Mouse (Mus musculus) liver, embryonic 11.5 days (tissue): ENCODE measurements around the gene Ten1. TPM values are rescaled to one million over a fixed set of nuclear protein-coding genes. Genes with fewer than 3 reads are reported as not detected.
A peak's percentile ranks its signal among the peaks of the same experiment; 100 is the strongest.

ENCODE experiments used
- ATAC-seq: fragments of 200-750 bp; cut with Nextera tagmentation; replicated peaks from 2 replicates; pipeline ENCODE4 v1.8.0; 2017; ENCODE audit warnings: moderate number of reproducible peaks, mild to moderate bottlenecking, moderate TSS enrichment, moderate library complexity; ENCODE audit not compliant: low FRiP score
- DNase-seq: peaks from one replicate; pipeline ENCODE4 v3.0.0-alpha.2; 2017; ENCODE audit warnings: low spot score
- H3K27ac ChIP-seq: fragments of 300-500 bp; sonication (generic); 2 replicates; pipeline ENCODE4 v1.5.1; 2014; ENCODE audit warnings: mild to moderate bottlenecking, low read depth, low read length, control low read depth
- H3K27me3 ChIP-seq: fragments of 300-500 bp; sonication (generic); replicated peaks from 2 replicates; pipeline ENCODE4 v1.6.1; 2014; ENCODE audit warnings: low read length, mixed read lengths; ENCODE audit not compliant: control insufficient read depth, insufficient read depth
- H3K36me3 ChIP-seq: fragments of 300-500 bp; sonication (generic); 2 replicates; pipeline ENCODE4 v1.6.1; 2014; ENCODE audit warnings: mild to moderate bottlenecking, low read length, moderate library complexity, mixed read lengths; ENCODE audit not compliant: control insufficient read depth, insufficient read depth
- H3K4me1 ChIP-seq: fragments of 300-500 bp; sonication (generic); replicated peaks from 2 replicates; pipeline ENCODE4 v1.6.1; 2014; ENCODE audit warnings: low read length, mixed read lengths; ENCODE audit not compliant: control insufficient read depth, insufficient read depth
- H3K4me2 ChIP-seq: fragments of 300-500 bp; sonication (generic); 2 replicates; pipeline ENCODE4 v1.6.1; 2014; ENCODE audit warnings: mild to moderate bottlenecking, control low read depth, moderate library complexity
- H3K4me3 ChIP-seq: fragments of 300-500 bp; sonication (generic); 2 replicates; pipeline ENCODE4 v1.5.1; 2014; ENCODE audit warnings: low read depth, low read length, control low read depth
- H3K9ac ChIP-seq: fragments of 300-500 bp; sonication (generic); 2 replicates; pipeline ENCODE4 v1.6.1; 2014; ENCODE audit warnings: low read depth, low read length, control low read depth
- H3K9me3 ChIP-seq: fragments of 300-500 bp; sonication (generic); 2 replicates; pipeline ENCODE4 v1.6.1; 2016; ENCODE audit warnings: low read length, inconsistent platforms, mixed read lengths; ENCODE audit not compliant: control insufficient read depth
- WGBS: fragments of 180-500 bp; shearing (Covaris S2); extraction: QIAGEN DNeasy Blood & Tissue Kit; methylation state at CpG from one replicate; pipeline ENCODE4 v1.1.7; 2014; 5-methylcytosine and 5-hydroxymethylcytosine counted together
- polyA plus RNA-seq: library from polyadenylated mRNA; unstranded; fragments of >200 nt; fragmentation: Nextera tagmentation; extraction: Ambion mirVana; gene quantifications from 2 replicates; pipeline ENCODE4 v1.2.1, GENCODE M21; 2014

Gene Ten1
- polyA plus RNA-seq, 1 experiment from 2014 or later: 63.8 TPM

DNA sequence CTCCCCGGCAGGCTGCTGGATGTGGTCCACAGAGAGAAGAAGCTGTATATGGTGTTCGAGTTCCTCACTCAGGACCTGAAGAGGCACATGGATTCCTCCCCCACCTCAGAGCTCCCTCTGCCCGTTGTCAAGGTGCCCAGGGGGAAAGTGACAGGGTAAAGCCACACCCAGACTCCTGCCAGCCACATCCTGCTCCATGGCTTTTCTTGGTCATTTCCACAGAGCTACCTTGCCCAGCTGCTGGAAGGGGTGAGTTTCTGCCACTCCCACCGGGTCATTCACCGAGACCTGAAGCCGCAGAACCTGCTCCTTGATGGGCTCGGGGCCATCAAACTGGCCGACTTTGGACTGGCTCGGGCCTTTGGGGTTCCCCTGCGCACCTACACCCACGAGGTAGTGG lies 17.9 kb downstream of the Ten1 start:
- DNase-seq: no peak
- Histone ChIP-seq H3K27ac (no peak overlapping the region), H3K4me3 (no peak overlapping the region), H3K36me3 (no peaks in the 10 kb centered on the region), H3K27me3 (peaks cover 11% of the 10 kb centered on the region), H3K4me2 (no peak overlapping the region), H3K9ac (no peak overlapping the region), H3K9me3 (no peaks in the 10 kb centered on the region), H3K4me1 (peaks cover 15% of the 10 kb centered on the region)
- ATAC-seq: no peak
- WGBS: 82% methylated on average over 11 of the region's 11 CpGs

DNA sequence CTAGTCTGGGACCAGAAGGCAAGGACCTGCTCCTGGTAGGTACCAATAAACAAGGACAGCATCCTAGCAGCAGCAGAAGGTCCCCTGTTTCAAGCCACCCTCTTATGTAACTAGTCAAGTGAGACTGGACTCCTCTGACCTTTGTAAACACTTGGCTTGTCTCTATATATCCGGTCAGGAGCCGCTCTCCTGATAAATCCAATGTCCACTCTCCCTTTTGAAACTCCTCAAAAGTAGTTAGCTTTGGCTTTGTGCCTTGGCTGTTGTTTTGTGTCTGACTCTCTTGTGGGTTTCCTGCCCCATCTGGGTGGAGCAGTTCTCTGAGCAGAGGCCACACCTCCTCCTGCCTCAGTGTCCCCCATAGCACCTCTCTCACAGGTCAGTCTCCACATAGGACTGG lies 19.6 kb downstream of the Ten1 start:
- Histone ChIP-seq H3K27ac (no peak overlapping the region; the same call in 1 of the 2 replicates), H3K4me2 (no peak overlapping the region), H3K4me3 (no peak overlapping the region), H3K27me3 (peaks cover 28% of the 10 kb centered on the region), H3K9me3 (no peaks in the 10 kb centered on the region), H3K9ac (no peak overlapping the region), H3K4me1 (peaks cover 22% of the 10 kb centered on the region), H3K36me3 (no peaks in the 10 kb centered on the region)
- 78% methylated on average over 2 of the region's 2 CpGs for WGBS
- DNase-seq (no peak), ATAC-seq (no peak)

DNA sequence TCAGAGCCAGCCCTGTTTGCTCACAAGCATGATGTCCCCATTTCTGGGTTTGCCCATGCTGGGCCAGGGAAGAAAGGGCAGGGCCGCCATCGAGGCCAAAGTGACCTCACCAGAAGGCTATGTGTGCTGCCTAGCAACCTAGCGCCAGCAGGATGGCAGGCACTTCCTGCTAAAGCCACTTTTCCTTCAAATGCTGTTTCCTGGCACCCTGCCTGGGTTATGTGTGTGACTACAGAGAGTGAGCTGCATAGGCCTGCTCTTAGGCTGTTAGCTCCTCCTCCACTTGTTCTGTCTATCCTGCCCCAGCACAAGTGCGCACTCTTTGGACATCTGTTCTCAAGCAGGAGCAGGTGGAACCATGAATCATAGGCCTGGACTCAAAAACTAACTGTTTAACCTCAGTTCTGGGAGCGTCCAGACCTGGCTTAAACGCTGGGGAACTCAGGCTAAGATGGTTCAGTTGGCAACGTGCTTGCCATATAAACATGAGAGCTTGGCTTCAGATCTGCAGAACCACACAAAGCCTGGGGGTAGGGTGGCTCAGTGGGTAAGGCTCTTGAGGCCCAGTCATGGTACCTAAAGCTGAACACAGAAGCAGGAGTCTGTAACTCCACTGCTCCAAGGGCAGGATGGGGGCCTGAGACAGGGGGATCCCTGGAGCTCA lies 20.2 kb downstream of the Ten1 start:
- Histone ChIP-seq H3K36me3 (no peaks in the 10 kb centered on the region), H3K9me3 (no peaks in the 10 kb centered on the region), H3K4me3 (no peak overlapping the region), H3K4me2 (no peak overlapping the region), H3K27me3 (peaks cover 34% of the 10 kb centered on the region), H3K9ac (no peak overlapping the region), H3K27ac (no peak overlapping the region; the same call in 1 of the 2 replicates), H3K4me1 (peaks cover 22% of the 10 kb centered on the region)
- DNase-seq (no peak), ATAC-seq (0 out of 2 replicates have a peak, but pooled peaks have one; percentile 22)
- 55% methylated on average over 7 of the region's 7 CpGs for WGBS

DNA sequence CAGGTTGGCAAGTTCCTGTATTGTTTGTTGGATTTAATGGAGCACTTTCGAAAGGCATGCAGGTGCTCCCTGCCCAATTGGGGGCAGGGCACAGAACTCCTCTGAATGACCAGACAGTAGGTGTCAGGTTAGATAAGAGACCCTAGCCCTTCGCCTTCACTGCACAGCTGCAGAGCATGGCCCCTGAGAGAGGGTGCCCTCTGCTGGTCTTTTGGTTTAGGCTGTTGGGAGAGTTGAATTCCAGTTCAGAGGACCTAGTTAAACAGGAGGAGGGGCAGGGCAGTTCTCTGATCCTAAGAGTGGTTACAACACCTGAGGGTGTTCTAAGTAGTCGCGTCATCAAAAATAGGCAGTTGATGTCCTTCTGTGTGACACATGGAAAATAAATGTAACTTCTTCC lies 21.2 kb downstream of the Ten1 start:
- ATAC-seq (peak; percentile 36), DNase-seq (peak; percentile 69)
- 8% methylated on average over 4 of the region's 4 CpGs for WGBS
- H3K4me2 ChIP-seq: no peak overlapping the region
- peaks cover 44% of the 10 kb centered on the region for H3K27me3 ChIP-seq
- peaks cover 22% of the 10 kb centered on the region for H3K4me1 ChIP-seq
- H3K27ac ChIP-seq: no peak overlapping the region
- no peak overlapping the region for H3K9ac ChIP-seq
- H3K9me3 ChIP-seq: no peaks in the 10 kb centered on the region
- no peaks in the 10 kb centered on the region for H3K36me3 ChIP-seq
- H3K4me3 ChIP-seq: no peak overlapping the region

DNA sequence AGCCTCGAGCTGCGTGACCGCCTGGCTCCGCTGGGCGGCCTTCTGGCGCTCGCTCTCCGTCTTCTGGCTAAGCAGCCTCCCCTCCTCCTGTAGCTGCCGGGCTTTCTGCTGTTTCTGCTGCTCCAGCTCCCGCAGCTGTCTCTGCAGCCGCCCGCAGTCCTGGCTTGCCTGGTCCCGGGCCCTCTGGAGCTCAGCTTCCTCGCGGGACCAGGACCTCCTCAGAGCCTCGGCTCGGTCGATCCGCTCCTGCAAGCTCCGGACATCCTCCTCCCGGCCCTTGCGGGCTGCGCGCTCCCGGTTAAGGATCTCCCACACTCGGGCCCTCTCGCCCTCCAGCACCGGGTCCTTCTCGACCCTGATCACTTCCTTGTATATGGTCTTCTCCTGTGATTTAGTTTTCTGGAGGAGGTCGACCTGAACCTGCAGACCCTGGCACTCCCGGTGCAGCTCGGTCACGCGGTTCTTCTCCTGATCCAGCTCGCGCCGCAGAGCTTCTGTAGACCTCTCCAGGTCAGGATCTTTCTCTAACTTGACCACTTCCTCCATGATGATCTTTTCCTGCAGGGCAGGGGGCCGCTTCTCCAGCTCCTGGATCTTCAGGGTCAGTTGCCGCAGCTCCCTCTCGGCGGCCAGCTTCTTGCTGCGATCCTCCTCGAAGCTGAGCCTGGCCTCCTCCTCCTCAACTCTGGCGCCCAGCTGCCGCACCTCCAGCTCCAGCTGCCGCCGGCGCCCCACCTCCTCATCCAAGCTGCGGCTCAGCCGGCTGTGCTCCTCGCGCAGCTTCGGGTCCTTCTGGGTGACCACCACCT lies 23.5 kb downstream of the Ten1 start:
- Histone ChIP-seq H3K4me2 (peak overlapping the region; percentile 61), H3K27me3 (peaks cover 47% of the 10 kb centered on the region), H3K9ac (0 out of 2 replicates have a peak overlapping the region, but pooled peaks have one; percentile 18), H3K27ac (no peak overlapping the region), H3K4me1 (peaks cover 22% of the 10 kb centered on the region), H3K4me3 (peak overlapping the region; percentile 31), H3K9me3 (no peaks in the 10 kb centered on the region), H3K36me3 (no peaks in the 10 kb centered on the region)
- DNase-seq (no peak), ATAC-seq (no peak)
- 9% methylated on average over 53 of the region's 53 CpGs for WGBS

DNA sequence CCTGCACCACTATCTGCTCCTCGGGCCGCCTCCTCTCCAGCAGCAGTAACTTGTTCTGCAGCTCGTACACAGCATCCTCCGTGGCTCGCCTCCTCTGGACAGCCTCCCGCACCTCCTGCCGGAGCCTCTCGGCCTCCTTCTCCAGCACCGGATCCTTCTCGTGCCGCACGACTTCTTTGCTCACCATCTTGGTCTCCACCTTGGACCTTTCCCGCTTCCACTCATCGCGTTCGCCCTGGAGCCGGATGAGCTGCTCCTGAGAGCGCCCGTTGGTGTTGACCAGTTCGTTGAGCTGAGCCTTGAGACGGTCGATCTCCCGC lies 24.0 kb downstream of the Ten1 start:
- Histone ChIP-seq H3K4me1 (peaks cover 22% of the 10 kb centered on the region), H3K27me3 (peaks cover 47% of the 10 kb centered on the region), H3K9ac (no peak overlapping the region), H3K27ac (no peak overlapping the region), H3K9me3 (no peaks in the 10 kb centered on the region), H3K4me3 (peak overlapping the region; percentile 31), H3K36me3 (no peaks in the 10 kb centered on the region), H3K4me2 (peak overlapping the region; percentile 61)
- DNase-seq (no peak), ATAC-seq (no peak)
- 8% methylated on average over 23 of the region's 23 CpGs for WGBS

DNA sequence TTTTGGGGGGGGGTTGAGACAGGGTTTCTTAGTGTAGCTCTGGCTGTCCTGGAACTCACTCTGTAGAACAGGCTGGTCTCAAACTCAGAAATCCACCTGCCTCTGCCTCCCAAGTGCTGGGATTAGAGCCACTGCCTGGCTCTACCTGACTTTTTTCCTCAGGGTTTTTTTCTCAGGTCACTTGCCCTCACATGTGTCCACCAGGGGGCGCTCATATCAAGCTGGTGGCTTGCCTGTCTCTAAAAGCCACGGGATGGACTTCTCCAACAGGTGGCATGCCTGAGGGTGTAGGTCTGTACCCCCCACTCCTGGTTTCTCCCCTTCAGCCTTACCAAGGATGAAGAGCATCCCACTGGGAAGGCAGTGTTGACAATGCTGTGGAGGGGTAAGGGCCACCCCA lies 27.8 kb downstream of the Ten1 start:
- Histone ChIP-seq H3K4me3 (no peak overlapping the region), H3K27ac (no peak overlapping the region), H3K9ac (no peak overlapping the region), H3K4me2 (no peak overlapping the region), H3K9me3 (no peaks in the 10 kb centered on the region), H3K36me3 (no peaks in the 10 kb centered on the region), H3K4me1 (peaks cover 7% of the 10 kb centered on the region; the same call in 1 of the 2 replicates), H3K27me3 (peaks cover 40% of the 10 kb centered on the region)
- 3% methylated on average over 2 of the region's 2 CpGs for WGBS
- DNase-seq (peak; percentile 80), ATAC-seq (no peak)

DNA sequence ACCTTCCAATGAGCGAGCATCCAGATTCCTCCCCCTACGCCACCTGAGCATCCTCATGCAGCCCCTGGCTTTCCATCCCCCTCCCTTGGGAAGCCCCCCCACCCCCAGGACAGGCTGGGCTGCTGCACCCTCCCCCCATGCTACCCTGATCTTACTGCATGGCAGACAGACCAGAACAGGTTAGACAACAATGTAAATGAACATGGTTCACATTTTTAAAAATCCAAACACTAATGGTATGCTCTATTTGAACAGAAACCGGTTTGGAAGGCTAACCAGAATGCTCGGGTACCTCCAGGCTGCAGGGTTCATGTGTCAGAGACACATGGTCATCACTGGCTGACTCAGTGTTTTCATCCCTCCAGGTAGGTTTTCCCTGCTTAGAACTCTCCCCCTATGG lies 30.0 kb downstream of the Ten1 start:
- ATAC-seq (no peak), DNase-seq (no peak)
- H3K4me3 ChIP-seq: no peak overlapping the region
- H3K36me3 ChIP-seq: no peaks in the 10 kb centered on the region
- H3K9me3 ChIP-seq: no peaks in the 10 kb centered on the region
- H3K9ac ChIP-seq: no peak overlapping the region
- H3K27ac ChIP-seq: no peak overlapping the region
- H3K27me3 ChIP-seq: peaks cover 31% of the 10 kb centered on the region
- H3K4me1 ChIP-seq: no peaks in the 10 kb centered on the region
- 75% methylated on average over 4 of the region's 4 CpGs for WGBS
- H3K4me2 ChIP-seq: no peak overlapping the region

DNA sequence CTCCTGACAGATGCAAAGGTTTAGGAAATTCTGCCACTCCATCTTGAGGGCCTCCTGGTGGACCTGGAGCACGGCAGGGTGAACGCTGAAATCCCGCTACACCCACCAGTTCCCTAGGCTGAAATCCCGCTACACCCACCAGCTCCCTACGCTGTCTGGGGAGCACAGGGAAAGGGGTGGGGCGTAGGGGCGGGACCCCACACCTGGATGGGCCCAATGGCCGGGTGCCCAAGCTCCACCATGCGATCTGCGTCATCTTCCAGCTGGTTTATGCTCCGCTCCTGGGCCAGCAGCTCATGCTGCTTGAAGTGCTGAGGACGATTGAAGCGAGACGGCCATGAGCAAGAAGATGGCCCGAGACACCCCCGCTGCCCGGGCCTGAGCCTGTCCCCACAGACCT lies 33.8 kb downstream of the Ten1 start:
- no peaks in the 10 kb centered on the region for H3K36me3 ChIP-seq
- H3K4me1 ChIP-seq: no peaks in the 10 kb centered on the region
- 40% methylated on average over 17 of the region's 17 CpGs for WGBS
- ATAC-seq (no peak), DNase-seq (no peak)
- no peak overlapping the region for H3K4me3 ChIP-seq
- H3K27ac ChIP-seq: no peak overlapping the region
- no peak overlapping the region for H3K9ac ChIP-seq
- H3K27me3 ChIP-seq: peaks cover 32% of the 10 kb centered on the region
- no peak overlapping the region for H3K4me2 ChIP-seq
- H3K9me3 ChIP-seq: no peaks in the 10 kb centered on the region
